Mouse (Mus musculus) lung, adult 2 months (tissue): Measurements from ENCODE around the gene Exosc5. TPM values are rescaled to one million over a fixed set of nuclear protein-coding genes. Genes with fewer than 3 reads are reported as not detected.

Experiments used
- DNase-seq: peaks from one replicate; pipeline ENCODE4 v3.0.0; 2022
- H3K4me1 ChIP-seq: fragments of 200-500 bp; 2 replicates; pipeline ENCODE4 v1.6.1; 2011; ENCODE audit warnings: low read length; ENCODE audit not compliant: control insufficient read depth, insufficient read depth
- H3K4me3 ChIP-seq: fragments of 200-500 bp; replicated peaks from 2 replicates; pipeline ENCODE3; 2011; ENCODE audit warnings: low read depth, mild to moderate bottlenecking, control low read depth, low read length; ENCODE audit errors: extremely low read depth
- CTCF ChIP-seq: fragments of 200-500 bp; IDR thresholded peaks from 2 replicates; pipeline ENCODE4 v1.5.1; 2011; ENCODE audit warnings: mild to moderate bottlenecking, low read length, control low read depth; ENCODE audit not compliant: insufficient read depth
- POLR2A ChIP-seq: fragments of 200-500 bp; IDR thresholded peaks from 2 replicates; pipeline ENCODE4 v1.6.1; 2011; ENCODE audit warnings: low read depth, mild to moderate bottlenecking, control low read depth, low read length, borderline replicate concordance; ENCODE audit errors: extremely low read depth
- WGBS: fragments of 180-500 bp; shearing (Covaris S2); methylation state at CpG from one replicate; pipeline ENCODE4 v1.1.7; 2018; 5-methylcytosine and 5-hydroxymethylcytosine counted together
- polyA plus RNA-seq: library from polyadenylated mRNA; depleted of rRNA; stranded (reverse); fragments of >200 nt; gene quantifications from 2 replicates; pipeline ENCODE4 v1.2.3, GENCODE M21; 2012

Exosc5 gene
- polyA plus RNA-seq, 1 experiment: 53.1 TPM

- DNase-seq: peak; percentile 83
- Histone ChIP-seq H3K4me1 (peaks cover 4% of the 10 kb centered on the region), H3K4me3 (peak within 1 kb of the TSS; percentile 78)
- TF ChIP-seq CTCF (peak; percentile 44; the same call in 1 of the 2 replicates), POLR2A (peak; percentile 50; the same call in 1 of the 2 replicates)
- WGBS: 1% methylated on average over 58 of the region's 69 CpGs
Observed at GRCm38 (mm10) chr7:25686680-25687531, 27.9 kb downstream of the Exosc5 start, which contains the start of gene Tgfb1. Gene Tgfb1, plus strand, starts transcription at chr7:25687002.

GRCm38 (mm10) chr7:25687811-25688401 is 28.9 kb downstream of the Exosc5 start:
- TF ChIP-seq POLR2A (no peak), CTCF (no peak)
- WGBS: under 1% methylated on average over 47 of the region's 47 CpGs
- peak; percentile 69 for DNase-seq
- Histone ChIP-seq H3K4me1 (peaks cover 4% of the 10 kb centered on the region), H3K4me3 (peak overlapping the region; percentile 78)

GRCm38 (mm10) chr7:25688810-25689586 is 30.0 kb downstream of the Exosc5 start:
- DNase-seq: peak; percentile 73
- TF ChIP-seq CTCF: no peak
- TF ChIP-seq POLR2A: no peak
- whole genome bisulfite sequencing: under 1% methylated on average over 52 of the region's 52 CpGs
- H3K4me1 ChIP-seq: peaks cover 4% of the 10 kb centered on the region
- peak overlapping the region; percentile 78 for H3K4me3 ChIP-seq

GRCm38 (mm10) chr7:25689603-25690021 is 30.6 kb downstream of the Exosc5 start:
- TF ChIP-seq POLR2A (no peak), CTCF (no peak)
- 13% methylated on average over 12 of the region's 12 CpGs for WGBS
- H3K4me3 ChIP-seq: peak overlapping the region; percentile 78
- DNase-seq: no peak
- peaks cover 4% of the 10 kb centered on the region for H3K4me1 ChIP-seq

GRCm38 (mm10) chr7:25690051-25690450 is 31.1 kb downstream of the Exosc5 start:
- TF ChIP-seq CTCF (no peak), POLR2A (no peak)
- no peak for DNase-seq
- Histone ChIP-seq H3K4me1 (peaks cover 4% of the 10 kb centered on the region), H3K4me3 (no peak overlapping the region)
- WGBS: 53% methylated on average over 5 of the region's 5 CpGs

GRCm38 (mm10) chr7:25694104-25694503 is 35.1 kb downstream of the Exosc5 start:
- TF ChIP-seq POLR2A: no peak
- TF ChIP-seq CTCF: no peak
- DNase-seq: no peak
- H3K4me1 ChIP-seq: no peaks in the 10 kb centered on the region; the same call in 1 of the 2 replicates
- WGBS: 71% methylated on average over 8 of the region's 8 CpGs
- no peak overlapping the region for H3K4me3 ChIP-seq

GRCm38 (mm10) chr7:25699851-25700250 is 40.9 kb downstream of the Exosc5 start:
- TF ChIP-seq CTCF: no peak
- Histone ChIP-seq H3K4me3 (no peak overlapping the region), H3K4me1 (no peaks in the 10 kb centered on the region)
- no peak for DNase-seq
- 69% methylated on average over 13 of the region's 13 CpGs for WGBS

GRCm38 (mm10) chr7:25700732-25701131 is 41.8 kb downstream of the Exosc5 start:
- H3K4me1 ChIP-seq: no peaks in the 10 kb centered on the region

GRCm38 (mm10) chr7:25702350-25702749 is 43.4 kb downstream of the Exosc5 start:
- 99% methylated on average over 2 of the region's 2 CpGs for WGBS
- DNase-seq: no peak
- TF ChIP-seq CTCF: no peak
- no peak for TF ChIP-seq POLR2A
- H3K4me1 ChIP-seq: peaks cover 11% of the 10 kb centered on the region
- no peak overlapping the region for H3K4me3 ChIP-seq

More at GRCm38 (mm10) chr7:25700732-25701131, 41.8 kb downstream of the Exosc5 start:
- DNase-seq: no peak
- TF ChIP-seq POLR2A (no peak), CTCF (peak; percentile 44; the same call in 1 of the 2 replicates)
- H3K4me3 ChIP-seq: no peak overlapping the region
- WGBS: 77% methylated on average over 12 of the region's 12 CpGs
